Mouse (Mus musculus) embryonic fibroblast, embryonic 13.5 days (primary cell): ENCODE results near the gene Dhrs7.

ENCODE experiments used
- CTCF ChIP-seq: IDR thresholded peaks from 2 replicates; pipeline ENCODE4 v1.5.1; 2011; ENCODE audit warnings: mild to moderate bottlenecking, control low read depth, low read length, moderate library complexity, borderline replicate concordance; ENCODE audit not compliant: insufficient read depth
- POLR2A ChIP-seq: IDR thresholded peaks from 2 replicates; pipeline ENCODE4 v1.6.1; 2011; ENCODE audit warnings: low read depth, mild to moderate bottlenecking, control low read depth, low read length, moderate library complexity

DNA sequence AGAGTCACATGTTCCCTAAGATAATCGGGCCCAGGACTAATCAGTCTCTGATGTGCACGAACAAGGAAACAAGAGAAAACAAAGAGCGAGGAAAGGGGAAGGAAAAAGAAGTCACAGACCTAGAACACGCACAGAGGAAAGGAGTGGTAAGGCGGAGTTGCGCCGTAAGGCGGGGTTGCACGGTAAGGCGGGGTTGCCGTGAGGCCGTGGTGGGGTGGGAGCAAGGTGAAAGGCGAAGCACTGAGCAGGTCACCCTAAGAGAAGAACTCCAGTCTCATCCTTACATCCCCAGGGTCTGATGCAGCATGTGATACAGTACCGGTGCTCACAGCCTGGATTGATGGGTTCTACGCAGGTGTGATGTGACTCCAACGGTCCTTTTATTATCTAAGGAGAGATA is 8.9 kb downstream of the Dhrs7 start:
- TF ChIP-seq CTCF (no peak), POLR2A (no peak)
